Mouse (Mus musculus) lung, adult 18-20 months (tissue): ENCODE data around the gene Agap3.

Source experiments
- DNase-seq, 2 experiments: peaks; one replicate each; pipeline ENCODE4 v3.0.0; 2022; ENCODE audit warnings: mixed read lengths in 2 of 2

Agap3 gene

GRCm38 (mm10) chr5:24452030-24452690 is at the start of gene Agap3:
Agap3 (plus strand) TSS chr5:24452177.
- DNase-seq = peak; percentile 34 to 36

- no peak for DNase-seq
These were observed 47.2 kb upstream of the Agap3 start for GRCm38 (mm10) chr5:24404594-24405360.

GRCm38 (mm10) chr5:24405389-24405876 is 46.5 kb upstream of the Agap3 start:
- DNase-seq = no peak

- no peak for DNase-seq
These were observed 43.3 kb upstream of the Agap3 start for GRCm38 (mm10) chr5:24408651-24409050.

- DNase-seq = no peak
These were observed 42.5 kb upstream of the Agap3 start for GRCm38 (mm10) chr5:24409466-24409865.

- no peak for DNase-seq
These were observed 39.9 kb upstream of the Agap3 start for GRCm38 (mm10) chr5:24412063-24412462.

GRCm38 (mm10) chr5:24413042-24413693 is 38.8 kb upstream of the Agap3 start, which contains the start of gene Asic3:
Asic3 (plus strand) TSS chr5:24413392.
- DNase-seq = no peak

- no peak for DNase-seq
These were observed 38.0 kb upstream of the Agap3 start for GRCm38 (mm10) chr5:24413938-24414337.

GRCm38 (mm10) chr5:24416222-24416736 is 35.7 kb upstream of the Agap3 start:
- DNase-seq = peak; percentile 56 to 67

- DNase-seq = no peak
These were observed 34.4 kb upstream of the Agap3 start for GRCm38 (mm10) chr5:24417587-24417986.

- DNase-seq = no peak
These were observed 31.6 kb upstream of the Agap3 start for GRCm38 (mm10) chr5:24420381-24420780.

- DNase-seq = peak; percentile 99
These were observed 28.6 kb upstream of the Agap3 start, which contains the start of the genes Cdk5 and Slc4a2 for GRCm38 (mm10) chr5:24423129-24424003. Cdk5 (minus strand) TSS chr5:24423530. Slc4a2 (plus strand) TSS chr5:24423837.

- DNase-seq = no peak
These were observed 27.8 kb upstream of the Agap3 start for GRCm38 (mm10) chr5:24424004-24424781.

GRCm38 (mm10) chr5:24424861-24425411 is 27.0 kb upstream of the Agap3 start:
- peak; percentile 82 to 88 for DNase-seq

- peak in 1 of 2 experiments; percentile 64 for DNase-seq
These were observed 26.4 kb upstream of the Agap3 start for GRCm38 (mm10) chr5:24425421-24426036.

- peak in 1 of 2 experiments; percentile 15 for DNase-seq
These were observed 25.9 kb upstream of the Agap3 start for GRCm38 (mm10) chr5:24426037-24426432.

- DNase-seq = peak; percentile 14 to 22
These were observed 25.3 kb upstream of the Agap3 start for GRCm38 (mm10) chr5:24426556-24427284.

- no peak for DNase-seq
These were observed 24.7 kb upstream of the Agap3 start for GRCm38 (mm10) chr5:24427285-24427633.

- peak; percentile 74 to 82 for DNase-seq
These were observed 24.0 kb upstream of the Agap3 start for GRCm38 (mm10) chr5:24427981-24428402.

GRCm38 (mm10) chr5:24428596-24428995 is 23.4 kb upstream of the Agap3 start:
- DNase-seq = no peak
